Mouse (Mus musculus) forebrain, embryonic 15.5 days (tissue): ENCODE measurements around the gene Lat. TPM values are rescaled to one million over a fixed set of nuclear protein-coding genes. Genes with fewer than 3 reads are reported as not detected.
"Not testable (repeated sequence)": the region's sequence is repeated elsewhere in the genome, so short reads cannot be mapped to it uniquely, and the experiment has no call there.

Source experiments
- ATAC-seq: fragments of 200-750 bp; cut with Nextera tagmentation; replicated peaks from 2 replicates; pipeline ENCODE4 v1.8.0; 2017; ENCODE audit warnings: mild to moderate bottlenecking, moderate TSS enrichment, moderate library complexity
- H3K27ac ChIP-seq: fragments of 300-500 bp; sonication (generic); replicated peaks from 2 replicates; pipeline ENCODE4 v1.5.1; 2015; ENCODE audit warnings: mild to moderate bottlenecking, inconsistent platforms
- H3K27me3 ChIP-seq: fragments of 300-500 bp; sonication (generic); 2 replicates; pipeline ENCODE4 v1.6.1; 2015; ENCODE audit warnings: inconsistent platforms
- H3K36me3 ChIP-seq: fragments of 300-500 bp; sonication (generic); 2 replicates; pipeline ENCODE4 v1.6.1; 2015; ENCODE audit warnings: mild to moderate bottlenecking, inconsistent platforms
- H3K4me1 ChIP-seq: fragments of 300-500 bp; sonication (generic); 2 replicates; pipeline ENCODE4 v1.6.1; 2015; ENCODE audit warnings: inconsistent platforms
- H3K4me2 ChIP-seq: fragments of 300-500 bp; sonication (generic); replicated peaks from 2 replicates; pipeline ENCODE4 v1.6.1; 2015; ENCODE audit warnings: mild to moderate bottlenecking, inconsistent platforms
- H3K4me3 ChIP-seq: fragments of 300-500 bp; sonication (generic); 2 replicates; pipeline ENCODE4 v1.5.1; 2015; ENCODE audit warnings: mild to moderate bottlenecking, inconsistent platforms
- H3K9ac ChIP-seq: fragments of 300-500 bp; sonication (generic); replicated peaks from 2 replicates; pipeline ENCODE4 v1.6.1; 2015; ENCODE audit warnings: mild to moderate bottlenecking, inconsistent platforms
- H3K9me3 ChIP-seq: fragments of 300-500 bp; sonication (generic); 2 replicates; pipeline ENCODE4 v1.6.1; 2016; ENCODE audit warnings: inconsistent platforms
- WGBS: fragments of 180-500 bp; shearing (Covaris S2); methylation state at CpG from one replicate; pipeline ENCODE4 v1.1.7; 2015; ENCODE audit warnings: mixed read lengths; 5-methylcytosine and 5-hydroxymethylcytosine counted together
- polyA plus RNA-seq: library from polyadenylated mRNA; unstranded; fragments of >200 nt; fragmentation: Nextera tagmentation; extraction: Ambion mirVana; gene quantifications from 2 replicates; pipeline ENCODE4 v1.2.1, GENCODE M21; 2015

The Lat gene
- 0.67 and 1.1 TPM in 2 replicates for polyA plus RNA-seq

GRCm38 (mm10) chr7:126369393-126369792 is at the start of gene Lat:
Gene Lat (minus strand): TSS chr7:126369570.
- H3K27ac ChIP-seq = no peak within 1 kb of the TSS
- no peaks in the 10 kb centered on the region for H3K4me1 ChIP-seq
- ATAC-seq = no peak
- WGBS = 88% methylated on average over 12 of the region's 13 CpGs
- no peak within 1 kb of the TSS for H3K9ac ChIP-seq
- H3K36me3 ChIP-seq = peaks cover 44% of the 10 kb centered on the region
- no peaks in the 10 kb centered on the region for H3K9me3 ChIP-seq
- no peaks in the 10 kb centered on the region for H3K27me3 ChIP-seq
- H3K4me2 ChIP-seq = no peak within 1 kb of the TSS
- no peak within 1 kb of the TSS for H3K4me3 ChIP-seq

GRCm38 (mm10) chr7:126418496-126418895 is 49.1 kb upstream of the Lat start:
- Histone ChIP-seq H3K4me3 (no peak overlapping the region), H3K36me3 (no peaks in the 10 kb centered on the region), H3K9me3 (no peaks in the 10 kb centered on the region), H3K4me1 (no peaks in the 10 kb centered on the region), H3K4me2 (no peak overlapping the region), H3K27ac (no peak overlapping the region), H3K27me3 (no peaks in the 10 kb centered on the region), H3K9ac (no peak overlapping the region)
- 74% methylated on average over 3 of the region's 3 CpGs for WGBS
- no peak for ATAC-seq

GRCm38 (mm10) chr7:126417606-126418005 is 48.2 kb upstream of the Lat start:
- WGBS = 73% methylated on average over 4 of the region's 4 CpGs
- H3K27me3 ChIP-seq = no peaks in the 10 kb centered on the region
- no peaks in the 10 kb centered on the region for H3K36me3 ChIP-seq
- no peak for ATAC-seq
- H3K4me3 ChIP-seq = no peak overlapping the region
- H3K9ac ChIP-seq = no peak overlapping the region
- no peak overlapping the region for H3K27ac ChIP-seq
- H3K9me3 ChIP-seq = no peaks in the 10 kb centered on the region
- no peak overlapping the region for H3K4me2 ChIP-seq
- H3K4me1 ChIP-seq = no peaks in the 10 kb centered on the region

DNA sequence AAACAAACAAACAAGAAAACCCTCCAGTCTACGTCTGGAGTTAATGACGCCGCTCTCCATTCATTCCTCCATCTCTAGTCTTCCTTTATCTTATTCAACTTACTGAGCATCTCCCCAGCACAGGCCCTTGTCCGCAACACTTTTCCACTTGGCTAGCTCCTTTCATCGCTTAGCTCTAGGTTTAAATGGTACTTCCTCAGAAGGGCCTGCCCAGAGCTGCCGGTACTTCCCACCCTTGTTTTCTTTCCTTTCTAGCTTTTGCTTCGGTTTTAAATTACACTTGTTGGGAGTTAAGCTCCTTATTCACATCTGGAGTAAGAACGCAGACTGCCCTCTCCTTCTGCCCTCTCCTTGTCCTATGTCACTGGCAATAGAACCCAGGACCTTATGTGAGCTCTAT is 47.7 kb upstream of the Lat start:
- Histone ChIP-seq H3K4me1 (no peaks in the 10 kb centered on the region), H3K4me3 (no peak overlapping the region), H3K4me2 (no peak overlapping the region), H3K27ac (no peak overlapping the region), H3K9ac (no peak overlapping the region), H3K36me3 (no peaks in the 10 kb centered on the region), H3K27me3 (no peaks in the 10 kb centered on the region), H3K9me3 (no peaks in the 10 kb centered on the region)
- WGBS = 4% methylated on average over 8 of the region's 8 CpGs
- no peak for ATAC-seq

DNA sequence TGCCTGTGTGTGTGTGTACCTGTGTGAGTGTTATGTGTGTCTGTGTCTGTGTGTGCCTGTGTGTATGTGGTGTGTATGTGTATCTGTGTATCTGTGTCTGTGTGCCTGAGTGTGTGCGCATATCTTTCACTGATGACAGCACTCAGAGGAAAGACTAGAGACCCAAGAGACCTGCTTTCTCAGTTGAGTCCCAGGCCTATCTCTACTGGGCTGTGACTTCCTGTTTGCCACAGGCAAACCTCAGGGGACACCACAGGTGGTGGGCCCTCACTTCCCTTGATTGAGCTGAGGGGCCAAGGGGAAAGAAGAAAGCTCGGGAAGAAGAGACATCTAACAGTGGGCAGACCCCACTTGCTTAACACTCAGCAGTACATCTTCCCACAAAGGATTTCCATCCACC is 47.2 kb upstream of the Lat start:
- Histone ChIP-seq H3K4me2 (no peak overlapping the region), H3K9ac (no peak overlapping the region), H3K9me3 (no peaks in the 10 kb centered on the region), H3K36me3 (no peaks in the 10 kb centered on the region), H3K27me3 (no peaks in the 10 kb centered on the region), H3K4me3 (no peak overlapping the region), H3K4me1 (no peaks in the 10 kb centered on the region), H3K27ac (no peak overlapping the region)
- WGBS = 46% methylated on average over 2 of the region's 2 CpGs
- no peak for ATAC-seq

DNA sequence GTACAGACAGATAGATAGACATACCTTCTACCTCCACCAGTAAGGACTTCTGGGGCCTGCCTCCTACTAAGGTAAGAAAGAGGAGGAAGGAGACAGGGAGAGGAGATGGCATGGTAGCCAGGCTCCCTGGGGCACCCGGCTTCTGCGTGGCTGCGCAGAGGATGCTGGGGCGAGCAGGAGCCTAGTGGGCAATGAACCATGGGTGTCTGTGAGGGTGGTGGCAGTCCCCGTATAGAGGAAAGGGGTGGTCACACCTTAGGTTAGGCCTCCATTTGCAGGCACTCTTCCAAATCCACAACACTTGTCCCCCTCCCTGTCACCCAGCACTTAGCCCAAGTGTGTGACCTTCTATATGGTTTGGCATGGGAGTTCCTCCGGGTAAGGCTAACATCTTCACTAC is 45.4 kb upstream of the Lat start, which contains the start of gene Cd19:
TSS of gene Cd19 (minus strand) at position 165 of the 400 bp plus-strand sequence.
- Histone ChIP-seq H3K27me3 (no peaks in the 10 kb centered on the region), H3K4me2 (no peak within 1 kb of the TSS), H3K4me1 (no peaks in the 10 kb centered on the region), H3K9me3 (no peaks in the 10 kb centered on the region), H3K4me3 (no peak within 1 kb of the TSS), H3K9ac (no peak within 1 kb of the TSS), H3K36me3 (no peaks in the 10 kb centered on the region), H3K27ac (no peak within 1 kb of the TSS)
- WGBS = 92% methylated on average over 6 of the region's 6 CpGs
- ATAC-seq = no peak

DNA sequence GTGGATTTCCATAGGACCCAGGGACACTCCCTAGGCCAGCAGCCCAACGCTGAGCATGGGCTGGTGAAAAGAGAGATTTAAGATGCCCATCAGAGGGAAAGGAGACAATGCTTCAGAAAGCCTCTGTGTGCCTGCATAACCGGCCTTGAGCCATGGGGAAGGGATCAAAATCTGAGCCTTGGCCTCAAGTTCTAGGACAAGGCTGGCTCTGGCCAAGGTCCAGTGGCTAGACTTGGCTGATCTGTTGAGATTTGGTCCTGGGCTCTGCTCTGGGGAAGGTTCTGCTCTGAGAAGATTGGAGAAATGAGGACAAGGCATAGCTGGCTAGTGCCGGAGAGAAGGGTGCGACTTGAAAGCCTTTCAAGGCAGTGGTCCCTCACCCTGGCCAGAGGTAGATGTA is 41.7 kb upstream of the Lat start:
- ATAC-seq = no peak
- 88% methylated on average over 4 of the region's 4 CpGs for WGBS
- no peak overlapping the region for H3K4me2 ChIP-seq
- no peaks in the 10 kb centered on the region for H3K9me3 ChIP-seq
- no peak overlapping the region for H3K9ac ChIP-seq
- no peak overlapping the region for H3K4me3 ChIP-seq
- no peaks in the 10 kb centered on the region for H3K36me3 ChIP-seq
- H3K27me3 ChIP-seq = no peaks in the 10 kb centered on the region
- no peak overlapping the region for H3K27ac ChIP-seq
- no peaks in the 10 kb centered on the region for H3K4me1 ChIP-seq

- Histone ChIP-seq H3K4me1 (no peaks in the 10 kb centered on the region), H3K27ac (no peak overlapping the region), H3K9ac (no peak overlapping the region), H3K4me2 (no peak overlapping the region), H3K27me3 (no peaks in the 10 kb centered on the region), H3K4me3 (no peak overlapping the region), H3K36me3 (no peaks in the 10 kb centered on the region), H3K9me3 (no peaks in the 10 kb centered on the region)
- ATAC-seq = no peak
- WGBS = 88% methylated on average over 2 of the region's 2 CpGs
Measured at GRCm38 (mm10) chr7:126408686-126409085, 39.3 kb upstream of the Lat start.

DNA sequence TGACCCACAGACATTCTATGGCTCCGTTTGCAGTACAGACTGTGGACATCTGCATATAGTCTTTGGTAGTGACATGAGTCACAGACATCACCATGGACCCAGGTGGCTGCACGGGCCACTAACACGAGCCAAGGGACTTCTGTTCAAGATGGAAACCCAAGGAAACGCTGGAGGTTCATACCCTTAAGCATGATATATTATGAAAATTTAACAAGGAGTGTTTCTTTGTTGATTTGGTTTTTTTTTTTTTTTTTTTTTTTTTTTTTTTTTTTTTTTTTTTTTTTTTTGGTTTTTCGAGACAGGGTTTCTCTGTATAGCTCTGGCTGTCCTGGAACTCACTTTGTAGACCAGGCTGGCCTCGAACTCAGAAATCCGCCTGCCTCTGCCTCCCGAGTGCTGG is 33.1 kb upstream of the Lat start:
- ATAC-seq, H3K9me3 ChIP-seq, H3K9ac ChIP-seq, H3K27me3 ChIP-seq, H3K27ac ChIP-seq, H3K4me2 ChIP-seq, H3K4me1 ChIP-seq, H3K36me3 ChIP-seq, H3K4me3 ChIP-seq: not testable (repeated sequence)
- 79% methylated on average over 8 of the region's 8 CpGs for WGBS

DNA sequence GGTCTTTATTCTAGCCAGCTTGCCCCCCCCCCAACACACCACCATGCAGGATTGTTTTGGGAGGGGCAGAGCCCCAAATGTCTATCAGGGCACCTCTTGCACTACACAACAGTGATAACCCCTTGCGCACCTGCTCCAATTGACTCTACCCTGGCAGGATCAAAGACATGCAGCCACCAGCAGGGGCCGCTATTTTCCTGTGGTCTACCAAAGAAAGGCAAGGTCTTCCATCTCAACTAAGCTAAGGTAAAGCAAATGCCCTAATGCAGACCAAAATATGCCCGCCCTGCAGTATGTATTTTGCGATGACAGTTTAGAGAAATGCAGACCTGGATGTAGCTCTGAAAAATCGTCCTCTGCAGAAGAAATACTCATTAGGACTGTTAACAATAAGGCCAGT is 30.2 kb upstream of the Lat start:
- WGBS = 11% methylated on average over 5 of the region's 5 CpGs
- no peak overlapping the region for H3K27ac ChIP-seq

GRCm38 (mm10) chr7:126397822-126398221 is 28.5 kb upstream of the Lat start:
- Histone ChIP-seq H3K27me3 (no peaks in the 10 kb centered on the region), H3K27ac (no peak overlapping the region), H3K36me3 (no peaks in the 10 kb centered on the region), H3K4me1 (peaks cover 12% of the 10 kb centered on the region), H3K9ac (no peak overlapping the region), H3K4me3 (no peak overlapping the region), H3K9me3 (no peaks in the 10 kb centered on the region), H3K4me2 (no peak overlapping the region)
- ATAC-seq = no peak
- 94% methylated on average over 4 of the region's 4 CpGs for WGBS

More for the DNA sequence above, 30.2 kb upstream of the Lat start:
- no peak for ATAC-seq
- Histone ChIP-seq H3K4me1 (peaks cover 12% of the 10 kb centered on the region), H3K36me3 (no peaks in the 10 kb centered on the region), H3K9me3 (no peaks in the 10 kb centered on the region), H3K4me3 (no peak overlapping the region), H3K9ac (no peak overlapping the region), H3K4me2 (no peak overlapping the region), H3K27me3 (no peaks in the 10 kb centered on the region)

GRCm38 (mm10) chr7:126397221-126397620 is 27.9 kb upstream of the Lat start:
- ATAC-seq = no peak
- Histone ChIP-seq H3K4me2 (peak overlapping the region; percentile 22; the same call in 1 of the 2 replicates), H3K4me3 (0 out of 2 replicates have a peak overlapping the region, but pooled peaks have one; percentile 98)

More at GRCm38 (mm10) chr7:126397221-126397620, 27.9 kb upstream of the Lat start:
- Histone ChIP-seq H3K4me1 (peaks cover 12% of the 10 kb centered on the region), H3K9me3 (no peaks in the 10 kb centered on the region), H3K27me3 (no peaks in the 10 kb centered on the region), H3K27ac (no peak overlapping the region), H3K9ac (no peak overlapping the region; the same call in 1 of the 2 replicates), H3K36me3 (no peaks in the 10 kb centered on the region)
- 48% methylated on average over 6 of the region's 6 CpGs for WGBS
